Mouse (Mus musculus) cerebellum, adult 2 months (tissue): ENCODE measurements around the gene Meis1.

ENCODE experiments used
- CTCF ChIP-seq: fragments of 200-500 bp; IDR thresholded peaks from 2 replicates; pipeline ENCODE4 v1.5.1; 2011; ENCODE audit warnings: low read depth, mild to moderate bottlenecking, control low read depth, low read length, moderate library complexity, borderline replicate concordance; ENCODE audit not compliant: insufficient read depth
- POLR2A ChIP-seq: fragments of 200-500 bp; IDR thresholded peaks from 2 replicates; pipeline ENCODE4 v1.6.1; 2011; ENCODE audit warnings: low read length, control low read depth, borderline replicate concordance; ENCODE audit not compliant: insufficient read depth

DNA sequence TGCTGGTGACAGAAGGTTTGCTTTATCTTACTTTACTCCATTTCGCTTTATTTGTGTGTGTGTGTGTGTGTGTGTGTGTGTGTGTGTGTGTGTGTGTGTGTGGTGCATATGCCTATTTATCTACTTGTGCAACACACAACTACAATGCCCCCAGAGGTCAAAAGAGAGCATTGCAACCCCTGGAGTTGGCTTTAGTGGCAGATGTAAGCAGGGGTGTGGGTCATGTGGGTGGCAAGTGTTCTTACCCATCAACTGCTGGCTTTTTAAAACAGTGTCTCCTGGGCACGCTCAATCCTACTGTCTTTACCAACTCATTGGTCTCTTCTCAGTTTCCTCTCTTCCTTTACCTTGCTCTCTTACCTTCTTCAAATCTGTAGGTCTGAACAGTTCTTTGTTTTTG lies 22.5 kb downstream of the Meis1 start:
- TF ChIP-seq POLR2A (no peak), CTCF (peak; percentile 18; the same call in 1 of the 2 replicates)
